Mouse (Mus musculus) adipocyte (in vitro differentiated cells): ENCODE measurements around the gene Ngrn.

Experiments
- DNase-seq: peaks from one replicate; pipeline ENCODE4 v3.0.0-alpha.2; 2016; ENCODE audit warnings: low spot score

The Ngrn gene

DNA sequence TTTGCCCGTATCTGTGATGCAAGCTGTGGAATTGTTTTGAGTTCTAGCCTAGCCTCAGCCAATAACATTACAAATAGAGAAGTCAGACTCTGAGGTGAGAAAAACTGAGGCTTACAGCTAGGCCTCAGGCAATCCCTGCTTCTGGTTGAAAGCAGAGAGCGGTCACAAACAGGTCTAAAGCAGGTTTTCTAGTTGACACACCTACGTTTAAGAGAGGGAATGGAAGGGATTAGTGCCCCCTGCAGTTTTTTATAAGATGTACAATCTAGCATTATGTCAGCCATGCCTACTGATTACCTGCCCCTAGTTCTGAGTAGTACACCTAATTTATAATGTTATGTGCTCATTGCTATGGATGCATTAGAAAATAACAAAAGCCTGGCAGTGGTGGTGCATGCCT is 46.8 kb downstream of the Ngrn start:
- DNase-seq, result no peak

DNA sequence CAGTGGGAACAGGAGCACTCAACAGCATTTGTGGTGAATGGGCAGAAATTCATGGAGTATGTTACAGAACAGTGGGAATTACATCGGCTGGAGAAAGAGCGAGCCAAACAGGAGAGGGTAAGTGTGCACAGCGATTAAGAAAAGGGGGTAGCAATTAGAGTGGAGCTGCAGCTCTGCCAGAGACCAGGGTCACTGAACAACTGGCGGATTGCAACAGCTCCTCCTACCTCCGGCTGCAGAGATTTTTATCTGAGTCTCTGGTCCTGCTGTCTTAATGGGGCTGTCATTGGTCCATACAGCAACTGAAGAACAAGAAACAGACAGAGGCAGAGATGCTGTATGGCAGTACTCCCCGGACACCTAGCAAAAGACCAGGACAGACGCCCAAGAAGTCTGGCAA is 49.8 kb downstream of the Ngrn start:
- DNase-seq, result no peak
